Mouse (Mus musculus): ENCODE results near the gene Yeats4. TPM values are rescaled to one million over a fixed set of nuclear protein-coding genes. Genes with fewer than 3 reads are reported as not detected.

Gene Yeats4
- total RNA-seq, 2 experiments from 2014 or later, result 26.5 to 26.8 TPM

Other genes with a start within 250 kb of the Yeats4 start
- gene Best3, start 238.2 kb downstream of the Yeats4 start, total RNA-seq (2021), result 1 to 10 TPM; 3.2 to 3.4 TPM
- gene Lrrc10, start 179.2 kb downstream of the Yeats4 start, total RNA-seq (2021), result 100 to 1,000 TPM; 175 to 176 TPM
- gene Cct2, start 160.7 kb downstream of the Yeats4 start, total RNA-seq (2021), result 100 to 1,000 TPM; 129 to 137 TPM
- 10 to 100 TPM; 16.3 to 17.1 TPM for gene Frs2, start 76.0 kb downstream of the Yeats4 start, total RNA-seq (2021)
- gene 9530003J23Rik, start 14.2 kb upstream of the Yeats4 start, total RNA-seq (2021), result not detected
- 100 to 1,000 TPM; 118 to 132 TPM for gene Lyz2, start 57.8 kb upstream of the Yeats4 start, total RNA-seq (2021)
- 10 to 100 TPM; 10.8 to 14.0 TPM for gene Lyz1, start 68.4 kb upstream of the Yeats4 start, total RNA-seq (2021)
- gene Cpsf6, start 155.5 kb upstream of the Yeats4 start, total RNA-seq (2021), result 10 to 100 TPM; 27.9 to 35.2 TPM

Data from heart, postnatal 25 days (tissue).